Mouse (Mus musculus): ENCODE results near the gene Sema3e. TPM values are rescaled to one million over a fixed set of nuclear protein-coding genes. Genes with fewer than 3 reads are reported as not detected.

The Sema3e gene
- total and polyA plus RNA-seq, 3 experiments = not detected

DNA sequence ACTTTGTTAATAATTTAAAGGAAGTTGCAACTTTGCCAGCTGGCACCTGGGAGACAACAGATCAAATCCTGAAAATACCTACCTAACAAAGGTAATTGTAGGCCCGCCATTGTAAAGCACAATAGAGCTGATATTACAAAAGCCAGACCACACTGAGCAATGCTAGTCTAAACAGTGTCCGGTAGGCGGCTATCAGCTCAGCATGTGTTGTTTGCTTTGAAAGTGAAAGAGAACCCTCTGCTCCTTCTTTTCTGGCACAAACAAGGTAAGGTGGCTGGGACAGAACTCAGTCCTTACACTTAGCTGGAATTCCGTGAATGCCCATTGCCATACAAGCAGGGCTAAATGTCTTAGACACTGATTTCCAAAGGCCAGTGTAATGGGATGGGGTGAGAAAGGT is 7.0 kb downstream of the Sema3e start:
- Histone ChIP-seq H3K4me3 (replicated peaks in 1 of 3; ENCODE audit: low read depth in 2 of 3, low read length in 2 of 3, poor library complexity in 1 of 3) (no peak overlapping the region), H3K9me3 (replicated peaks; ENCODE audit: low read length) (peaks cover 31% of the 10 kb centered on the region), H3K27ac (ENCODE audit: insufficient read depth, low read depth) (no peak overlapping the region), H3K36me3 (replicated peaks in 1 of 2; ENCODE audit: control insufficient read depth in 1 of 2, insufficient read depth in 1 of 2, low read length in 1 of 2) (no peaks in the 10 kb centered on the region), H3K27me3 (replicated peaks) (no peaks in the 10 kb centered on the region), H3K4me1 (ENCODE audit: control insufficient read depth in 1 of 2, insufficient read depth in 2 of 2) (no peaks in the 10 kb centered on the region), H3K9ac (ENCODE audit: insufficient read depth, low read depth) (no peak overlapping the region), H3K79me2 (replicated peaks; ENCODE audit: control insufficient read depth, extremely low read depth, insufficient read depth, poor library complexity, severe bottlenecking) (no peaks in the 10 kb centered on the region), H3K4me2 (ENCODE audit: insufficient read depth, low read depth, poor library complexity, severe bottlenecking) (no peak overlapping the region)
- dilution Hi-C loops (cut with MboI; ENCODE audit: extremely low pct_ligation_motif_present, extremely low pct_unique_long_range_greater_than_20kb, low sequenced_read_pairs) = no loop called here
- in situ Hi-C loops (cut with MboI; ENCODE audit: low pct_ligation_motif_present, low pct_unique_long_range_greater_than_20kb, low sequenced_read_pairs) = no loop called here
- TF ChIP-seq PAX5 (IDR thresholded peaks at IDR 0.05; ENCODE audit: low read length) = no peak
- no peak for TF ChIP-seq HCFC1 (IDR thresholded peaks at IDR 0.05; ENCODE audit: low read depth, low read length)
- no peak for TF ChIP-seq USF1 (IDR thresholded peaks at IDR 0.05; ENCODE audit: low read depth, low read length)
- TF ChIP-seq RCOR1 (conservative IDR thresholded peaks at IDR 0.05; ENCODE audit: low read depth, low read length) = no peak
- no peak for TF ChIP-seq SMC3 (IDR thresholded peaks at IDR 0.05; ENCODE audit: low read depth, low read length)
- TF ChIP-seq MAFK (IDR thresholded peaks at IDR 0.05; ENCODE audit: insufficient replicate concordance, low read length) = no peak
- no peak for TF ChIP-seq SIN3A (IDR thresholded peaks at IDR 0.05; ENCODE audit: low read length)
- TF ChIP-seq ZC3H11A (IDR thresholded peaks at IDR 0.05; ENCODE audit: low read depth, low read length) = no peak
- TF ChIP-seq JUN (IDR thresholded peaks at IDR 0.05; ENCODE audit: insufficient read depth, low read depth, low read length) = no peak
- DNase-seq (ENCODE audit: extremely low read depth) = no peak

DNA sequence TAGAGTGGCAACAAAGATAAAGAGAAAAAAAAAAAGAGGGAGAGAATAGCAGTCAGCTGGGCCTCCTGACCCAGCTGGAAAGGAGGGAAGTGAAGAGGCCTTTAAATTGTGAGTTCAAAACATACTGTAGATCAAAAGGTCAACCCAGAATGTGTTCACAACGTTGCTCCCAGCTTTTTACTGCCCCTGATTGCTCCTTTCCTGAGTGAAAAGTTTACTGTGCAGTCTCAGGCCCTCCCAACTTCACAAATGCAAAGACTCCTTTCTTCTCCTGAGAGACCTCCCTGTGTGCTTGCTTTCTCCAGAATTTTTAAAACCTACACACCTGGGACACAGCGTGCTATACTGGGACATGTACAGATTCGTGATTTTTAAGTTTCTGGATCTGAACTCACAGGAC is 8.2 kb downstream of the Sema3e start:
- H3K36me3 ChIP-seq (replicated peaks in 1 of 2; ENCODE audit: control insufficient read depth in 1 of 2, insufficient read depth in 1 of 2, low read length in 1 of 2) = no peaks in the 10 kb centered on the region
- in situ Hi-C loops (cut with MboI; ENCODE audit: low pct_ligation_motif_present, low pct_unique_long_range_greater_than_20kb, low sequenced_read_pairs) = no loop called here
- dilution Hi-C loops (cut with MboI; ENCODE audit: extremely low pct_ligation_motif_present, extremely low pct_unique_long_range_greater_than_20kb, low sequenced_read_pairs) = no loop called here
- H3K27ac ChIP-seq (ENCODE audit: insufficient read depth, low read depth) = no peak overlapping the region
- DNase-seq (ENCODE audit: extremely low read depth) = no peak
- H3K27me3 ChIP-seq (replicated peaks) = no peaks in the 10 kb centered on the region
- no peaks in the 10 kb centered on the region for H3K4me1 ChIP-seq (ENCODE audit: control insufficient read depth in 1 of 2, insufficient read depth in 2 of 2)
- no peaks in the 10 kb centered on the region for H3K79me2 ChIP-seq (replicated peaks; ENCODE audit: control insufficient read depth, extremely low read depth, insufficient read depth, poor library complexity, severe bottlenecking)
- H3K9ac ChIP-seq (ENCODE audit: insufficient read depth, low read depth) = no peak overlapping the region
- no peak overlapping the region for H3K4me3 ChIP-seq (replicated peaks in 1 of 3; ENCODE audit: low read depth in 2 of 3, low read length in 2 of 3, poor library complexity in 1 of 3)
- no peak overlapping the region for H3K4me2 ChIP-seq (ENCODE audit: insufficient read depth, low read depth, poor library complexity, severe bottlenecking)
- TF ChIP-seq JUN (IDR thresholded peaks at IDR 0.05; ENCODE audit: insufficient read depth, low read depth, low read length) (no peak), ZMIZ1 (IDR thresholded peaks at IDR 0.05; ENCODE audit: low read depth, low read length) (no peak), E2F4 (IDR thresholded peaks at IDR 0.05; ENCODE audit: insufficient replicate concordance, low read depth, low read length) (no peak), RAD21 (IDR thresholded peaks at IDR 0.05; ENCODE audit: low read depth, low read length) (no peak)
- H3K9me3 ChIP-seq (replicated peaks; ENCODE audit: low read length) = peaks cover 28% of the 10 kb centered on the region

DNA sequence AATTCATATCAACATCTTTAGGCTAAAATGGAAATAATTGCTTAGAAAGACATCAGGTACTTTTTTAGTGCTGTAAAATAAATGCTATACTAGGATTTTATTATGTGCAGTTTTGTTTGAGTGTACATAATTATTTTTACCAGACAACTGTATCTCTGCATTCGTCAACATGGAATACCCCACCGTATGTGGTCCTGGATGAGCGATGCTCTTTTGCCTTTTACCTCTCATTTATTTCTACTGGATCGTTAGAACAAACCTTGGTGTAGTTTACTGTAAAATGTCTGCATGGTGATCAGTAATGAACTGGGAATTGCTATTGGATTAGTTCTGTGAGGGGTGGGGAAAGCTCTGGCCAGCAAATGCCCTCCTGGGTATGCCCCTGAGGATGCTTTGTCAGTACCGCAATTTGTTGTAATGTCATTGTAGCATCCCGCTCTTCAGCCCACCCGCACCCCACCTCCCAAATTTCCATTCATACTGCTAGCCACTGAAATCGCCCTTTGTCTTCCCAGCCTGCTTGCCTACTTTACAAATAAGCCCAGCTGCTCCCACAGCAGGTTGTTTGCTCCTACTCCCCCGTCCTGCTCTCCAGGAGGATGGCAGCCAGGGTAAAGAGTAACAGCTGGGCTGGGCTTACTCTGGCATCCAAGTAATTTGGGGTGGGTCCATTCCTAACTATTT is 13.9 kb downstream of the Sema3e start:
- H3K9me3 ChIP-seq (replicated peaks; ENCODE audit: low read length) = peaks cover 22% of the 10 kb centered on the region
- no peaks in the 10 kb centered on the region for H3K36me3 ChIP-seq (replicated peaks in 1 of 2; ENCODE audit: control insufficient read depth in 1 of 2, insufficient read depth in 1 of 2, low read length in 1 of 2)
- no peak overlapping the region for H3K27ac ChIP-seq (ENCODE audit: insufficient read depth, low read depth)
- no peaks in the 10 kb centered on the region for H3K79me2 ChIP-seq (replicated peaks; ENCODE audit: control insufficient read depth, extremely low read depth, insufficient read depth, poor library complexity, severe bottlenecking)
- no peaks in the 10 kb centered on the region for H3K4me1 ChIP-seq (ENCODE audit: control insufficient read depth in 1 of 2, insufficient read depth in 2 of 2)
- DNase-seq (ENCODE audit: extremely low read depth) = no peak
- in situ Hi-C loops (cut with MboI; ENCODE audit: low pct_ligation_motif_present, low pct_unique_long_range_greater_than_20kb, low sequenced_read_pairs) (no loop called here), dilution Hi-C loops (cut with MboI; ENCODE audit: extremely low pct_ligation_motif_present, extremely low pct_unique_long_range_greater_than_20kb, low sequenced_read_pairs) (no loop called here)
- H3K4me3 ChIP-seq (replicated peaks in 1 of 3; ENCODE audit: low read depth in 2 of 3, low read length in 2 of 3, poor library complexity in 1 of 3) = no peak overlapping the region
- no peak overlapping the region for H3K4me2 ChIP-seq (ENCODE audit: insufficient read depth, low read depth, poor library complexity, severe bottlenecking)
- no peak overlapping the region for H3K9ac ChIP-seq (ENCODE audit: insufficient read depth, low read depth)
- no peaks in the 10 kb centered on the region for H3K27me3 ChIP-seq (replicated peaks)
- TF ChIP-seq TCF12 (IDR thresholded peaks at IDR 0.05; ENCODE audit: low read depth, low read length) = no peak
- TF ChIP-seq ZNF384 (IDR thresholded peaks at IDR 0.05; ENCODE audit: low read depth, low read length) = no peak
- no peak for TF ChIP-seq RAD21 (IDR thresholded peaks at IDR 0.05; ENCODE audit: low read depth, low read length)
- TF ChIP-seq CTCF (conservative IDR thresholded peaks at IDR 0.05 in 1 of 2, IDR thresholded peaks at IDR 0.05 in 1 of 2; ENCODE audit: low read depth in 2 of 2, low read length in 2 of 2) = no peak
- TF ChIP-seq ZKSCAN1 (IDR thresholded peaks at IDR 0.05; ENCODE audit: borderline replicate concordance, low read depth, low read length) = no peak
- no peak for TF ChIP-seq ZMIZ1 (IDR thresholded peaks at IDR 0.05; ENCODE audit: low read depth, low read length)
- no peak for TF ChIP-seq ELF1 (IDR thresholded peaks at IDR 0.05; ENCODE audit: low read depth, low read length)
- TF ChIP-seq NELFE (IDR thresholded peaks at IDR 0.05; ENCODE audit: low read depth, low read length) = no peak
- no peak for TF ChIP-seq GABPA (IDR thresholded peaks at IDR 0.05; ENCODE audit: insufficient replicate concordance, low read depth, low read length)
- no peak for TF ChIP-seq IRF4 (IDR thresholded peaks at IDR 0.05; ENCODE audit: low read depth, low read length)
- TF ChIP-seq POLR2A (IDR thresholded peaks at IDR 0.05; ENCODE audit: low read depth, low read length) = no peak
- TF ChIP-seq BHLHE40 (IDR thresholded peaks at IDR 0.05; ENCODE audit: low read depth, low read length) = no peak
- no peak for TF ChIP-seq CHD2 (IDR thresholded peaks at IDR 0.05; ENCODE audit: low read length)
- no peak for TF ChIP-seq UBTF (IDR thresholded peaks at IDR 0.05; ENCODE audit: low read depth, low read length)
- no peak for TF ChIP-seq MAZ (IDR thresholded peaks at IDR 0.05; ENCODE audit: low read depth, low read length)
- TF ChIP-seq TBP (conservative IDR thresholded peaks at IDR 0.05; ENCODE audit: low read depth, low read length) = no peak

Measured in CH12.LX (cell line).